Mouse (Mus musculus): ENCODE measurements around the gene Erbin. TPM values are rescaled to one million over a fixed set of nuclear protein-coding genes. Genes with fewer than 3 reads are reported as not detected.

The Erbin gene
- polyA plus RNA-seq, 1 experiment from 2014 or later: 5.4 TPM

GRCm38 (mm10) chr13:103841287-103842201 is 78.8 kb downstream of the Erbin start:
- no peaks in the 10 kb centered on the region for H3K27me3 ChIP-seq (replicated peaks; ENCODE audit: control insufficient read depth, insufficient read depth, low read length)
- peaks cover 18% of the 10 kb centered on the region for H3K36me3 ChIP-seq (ENCODE audit: control insufficient read depth, insufficient read depth, low read length)
- no peak overlapping the region for H3K27ac ChIP-seq (ENCODE audit: low read depth, low read length)
- 96% methylated on average over 5 of the region's 5 CpGs for WGBS
- no peak overlapping the region for H3K4me2 ChIP-seq (ENCODE audit: low read length)
- H3K4me3 ChIP-seq (ENCODE audit: low read length): no peak overlapping the region
- no peak for ATAC-seq
- H3K9ac ChIP-seq (ENCODE audit: low read depth, low read length): no peak overlapping the region
- H3K4me1 ChIP-seq (ENCODE audit: control insufficient read depth, insufficient read depth, low read depth, low read length): no peaks in the 10 kb centered on the region
- H3K9me3 ChIP-seq (ENCODE audit: control insufficient read depth, low read length): no peaks in the 10 kb centered on the region

GRCm38 (mm10) chr13:103838619-103839018 is 81.7 kb downstream of the Erbin start:
- Histone ChIP-seq H3K4me1 (ENCODE audit: control insufficient read depth, insufficient read depth, low read depth, low read length) (no peaks in the 10 kb centered on the region), H3K36me3 (ENCODE audit: control insufficient read depth, insufficient read depth, low read length) (peaks cover 22% of the 10 kb centered on the region), H3K9ac (ENCODE audit: low read depth, low read length) (no peak overlapping the region), H3K4me2 (ENCODE audit: low read length) (no peak overlapping the region), H3K4me3 (ENCODE audit: low read length) (no peak overlapping the region), H3K9me3 (ENCODE audit: control insufficient read depth, low read length) (no peaks in the 10 kb centered on the region), H3K27ac (ENCODE audit: low read depth, low read length) (no peak overlapping the region), H3K27me3 (replicated peaks; ENCODE audit: control insufficient read depth, insufficient read depth, low read length) (no peaks in the 10 kb centered on the region)
- ATAC-seq: no peak
- WGBS: 66% methylated on average over 2 of the region's 2 CpGs

DNA sequence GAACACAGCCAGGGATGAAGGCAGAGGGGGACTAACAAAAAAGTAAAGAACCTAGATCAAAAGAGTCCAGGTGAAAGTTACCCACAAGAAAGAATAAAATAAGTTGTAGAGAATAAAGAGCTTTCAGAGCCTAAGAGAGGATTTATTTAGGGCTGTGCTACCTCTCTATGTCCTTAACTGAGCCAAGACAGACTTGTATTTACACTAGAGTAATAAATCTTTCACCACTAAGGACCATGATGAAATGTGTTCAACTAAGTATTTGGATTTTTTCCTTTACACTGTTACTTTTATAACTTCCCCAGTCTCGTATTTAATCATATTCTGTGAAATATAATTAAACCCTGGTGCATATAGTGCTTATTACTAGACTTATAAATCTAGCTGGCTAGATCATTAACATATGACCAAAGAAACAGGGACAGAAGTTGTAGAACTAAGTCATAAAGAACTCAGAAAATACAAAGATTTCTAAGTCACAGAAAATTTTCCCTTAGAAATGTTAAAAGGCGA is 90.6 kb downstream of the Erbin start:
- H3K27ac ChIP-seq (ENCODE audit: low read depth, low read length): no peak overlapping the region
- no peaks in the 10 kb centered on the region for H3K9me3 ChIP-seq (ENCODE audit: control insufficient read depth, low read length)
- no peak overlapping the region for H3K4me3 ChIP-seq (ENCODE audit: low read length)
- 95% methylated on average over 2 of the region's 2 CpGs for WGBS
- no peak overlapping the region for H3K4me2 ChIP-seq (ENCODE audit: low read length)
- no peaks in the 10 kb centered on the region for H3K27me3 ChIP-seq (replicated peaks; ENCODE audit: control insufficient read depth, insufficient read depth, low read length)
- no peak for ATAC-seq
- peaks cover 6% of the 10 kb centered on the region for H3K36me3 ChIP-seq (ENCODE audit: control insufficient read depth, insufficient read depth, low read length)
- H3K9ac ChIP-seq (ENCODE audit: low read depth, low read length): no peak overlapping the region
- no peaks in the 10 kb centered on the region for H3K4me1 ChIP-seq (ENCODE audit: control insufficient read depth, insufficient read depth, low read depth, low read length)

DNA sequence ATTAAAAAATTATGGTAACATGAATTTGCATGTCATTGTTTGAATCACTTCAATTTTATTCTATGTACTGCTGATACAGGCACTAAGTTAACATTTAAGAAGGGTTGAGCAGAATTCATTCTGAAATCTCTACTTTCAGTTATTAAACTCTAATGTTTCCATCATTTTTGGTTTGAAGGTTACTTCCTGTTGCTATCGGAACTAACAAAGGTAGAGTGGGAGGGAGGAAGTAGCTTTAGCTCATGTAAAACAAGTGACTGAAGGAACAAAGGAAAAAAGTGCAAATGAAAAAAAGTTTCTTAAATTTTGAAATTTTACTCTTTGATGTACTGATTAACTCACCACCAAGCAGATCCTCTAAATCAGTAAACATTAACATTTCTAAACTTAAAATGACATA is 98.0 kb downstream of the Erbin start:
- no peak overlapping the region for H3K4me3 ChIP-seq (ENCODE audit: low read length)
- H3K9ac ChIP-seq (ENCODE audit: low read depth, low read length): no peak overlapping the region
- peaks cover 3% of the 10 kb centered on the region; the same call in 1 of the 2 replicates for H3K36me3 ChIP-seq (ENCODE audit: control insufficient read depth, insufficient read depth, low read length)
- H3K9me3 ChIP-seq (ENCODE audit: control insufficient read depth, low read length): no peaks in the 10 kb centered on the region
- no peak overlapping the region for H3K4me2 ChIP-seq (ENCODE audit: low read length)
- H3K27me3 ChIP-seq (replicated peaks; ENCODE audit: control insufficient read depth, insufficient read depth, low read length): no peaks in the 10 kb centered on the region
- no peaks in the 10 kb centered on the region for H3K4me1 ChIP-seq (ENCODE audit: control insufficient read depth, insufficient read depth, low read depth, low read length)
- no peak for ATAC-seq
- WGBS: 96% methylated on average over 1 of the region's 1 CpGs
- no peak overlapping the region for H3K27ac ChIP-seq (ENCODE audit: low read depth, low read length)

- ATAC-seq: no peak
- H3K27ac ChIP-seq (ENCODE audit: low read depth, low read length): no peak overlapping the region
- no peak overlapping the region for H3K9ac ChIP-seq (ENCODE audit: low read depth, low read length)
- no peaks in the 10 kb centered on the region for H3K27me3 ChIP-seq (replicated peaks; ENCODE audit: control insufficient read depth, insufficient read depth, low read length)
- H3K4me1 ChIP-seq (ENCODE audit: control insufficient read depth, insufficient read depth, low read depth, low read length): no peaks in the 10 kb centered on the region
- no peak overlapping the region for H3K4me2 ChIP-seq (ENCODE audit: low read length)
- 83% methylated on average over 5 of the region's 5 CpGs for WGBS
- no peak overlapping the region for H3K4me3 ChIP-seq (ENCODE audit: low read length)
- no peaks in the 10 kb centered on the region for H3K9me3 ChIP-seq (ENCODE audit: control insufficient read depth, low read length)
- H3K36me3 ChIP-seq (ENCODE audit: control insufficient read depth, insufficient read depth, low read length): peaks cover 3% of the 10 kb centered on the region; the same call in 1 of the 2 replicates
Observed at GRCm38 (mm10) chr13:103819377-103819776, 100.9 kb downstream of the Erbin start.

GRCm38 (mm10) chr13:103817935-103818334 is 102.4 kb downstream of the Erbin start:
- no peak for ATAC-seq
- Histone ChIP-seq H3K9ac (ENCODE audit: low read depth, low read length) (no peak overlapping the region), H3K9me3 (ENCODE audit: control insufficient read depth, low read length) (no peaks in the 10 kb centered on the region), H3K4me2 (ENCODE audit: low read length) (no peak overlapping the region), H3K27me3 (replicated peaks; ENCODE audit: control insufficient read depth, insufficient read depth, low read length) (no peaks in the 10 kb centered on the region), H3K27ac (ENCODE audit: low read depth, low read length) (no peak overlapping the region), H3K36me3 (ENCODE audit: control insufficient read depth, insufficient read depth, low read length) (peaks cover 3% of the 10 kb centered on the region; the same call in 1 of the 2 replicates), H3K4me3 (ENCODE audit: low read length) (no peak overlapping the region), H3K4me1 (ENCODE audit: control insufficient read depth, insufficient read depth, low read depth, low read length) (no peaks in the 10 kb centered on the region)
- WGBS: 91% methylated on average over 3 of the region's 3 CpGs

DNA sequence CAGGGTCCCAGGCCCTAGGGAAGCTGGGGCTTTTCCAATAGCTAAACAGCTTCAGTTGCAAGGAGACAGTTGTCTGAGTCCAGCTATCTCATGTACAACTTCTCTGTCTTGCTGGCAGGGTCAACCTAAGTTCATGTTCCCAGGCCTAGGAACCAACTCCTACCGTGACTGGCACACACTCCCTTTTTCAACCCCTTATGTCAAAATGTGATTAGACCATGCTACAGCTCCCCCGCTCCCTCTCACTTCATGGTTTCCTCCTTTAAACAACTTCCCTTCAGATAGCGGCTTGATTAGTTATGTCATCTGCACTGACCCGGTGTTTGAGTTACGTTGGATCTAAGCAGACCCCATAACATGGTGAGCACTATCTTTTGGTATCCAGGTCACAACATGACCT is 112.8 kb downstream of the Erbin start:
- Histone ChIP-seq H3K4me2 (ENCODE audit: low read length) (no peak overlapping the region), H3K9me3 (ENCODE audit: control insufficient read depth, low read length) (no peaks in the 10 kb centered on the region), H3K27me3 (replicated peaks; ENCODE audit: control insufficient read depth, insufficient read depth, low read length) (no peaks in the 10 kb centered on the region), H3K27ac (ENCODE audit: low read depth, low read length) (no peak overlapping the region), H3K9ac (ENCODE audit: low read depth, low read length) (no peak overlapping the region), H3K36me3 (ENCODE audit: control insufficient read depth, insufficient read depth, low read length) (no peaks in the 10 kb centered on the region), H3K4me1 (ENCODE audit: control insufficient read depth, insufficient read depth, low read depth, low read length) (no peaks in the 10 kb centered on the region), H3K4me3 (ENCODE audit: low read length) (no peak overlapping the region)
- no peak for ATAC-seq
- 79% methylated on average over 5 of the region's 5 CpGs for WGBS

DNA sequence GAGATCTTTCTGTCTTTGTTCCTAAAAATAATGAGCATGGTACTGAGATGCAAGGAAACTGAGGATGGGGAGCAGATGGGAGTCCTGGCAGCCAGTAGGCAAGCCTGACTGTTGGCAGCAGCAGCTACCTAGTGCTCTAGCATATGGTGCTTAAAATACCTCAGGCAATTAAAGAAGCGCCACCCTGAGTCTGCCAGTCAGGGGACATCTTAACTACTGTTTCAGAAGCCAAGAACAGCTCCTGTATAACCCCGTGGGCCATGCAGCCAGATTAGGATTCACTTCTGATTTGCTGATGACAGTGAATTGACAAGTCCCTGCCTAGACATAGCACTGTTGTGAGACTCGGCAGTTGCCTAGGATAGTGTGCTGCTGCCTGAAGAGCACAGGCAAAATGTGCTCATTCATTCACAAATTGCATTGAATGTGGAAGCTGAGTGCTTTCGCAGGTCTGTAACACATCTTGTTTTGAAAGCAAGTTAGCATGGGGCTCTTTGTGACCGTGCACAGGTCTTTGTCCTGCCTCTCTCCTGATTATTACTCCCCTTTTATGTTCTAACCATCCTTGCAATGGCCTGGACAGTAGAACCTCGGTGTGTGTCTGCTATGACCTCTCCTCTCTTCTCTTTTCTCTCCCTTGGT is 114.0 kb downstream of the Erbin start:
- H3K9me3 ChIP-seq (ENCODE audit: control insufficient read depth, low read length): no peaks in the 10 kb centered on the region
- WGBS: 17% methylated on average over 6 of the region's 6 CpGs
- peak; percentile 91 for ATAC-seq
- no peak overlapping the region for H3K9ac ChIP-seq (ENCODE audit: low read depth, low read length)
- H3K4me3 ChIP-seq (ENCODE audit: low read length): no peak overlapping the region
- H3K36me3 ChIP-seq (ENCODE audit: control insufficient read depth, insufficient read depth, low read length): no peaks in the 10 kb centered on the region
- no peak overlapping the region for H3K4me2 ChIP-seq (ENCODE audit: low read length)
- 0 out of 2 replicates have a peak overlapping the region, but pooled peaks have one; percentile 9 for H3K27ac ChIP-seq (ENCODE audit: low read depth, low read length)
- H3K27me3 ChIP-seq (replicated peaks; ENCODE audit: control insufficient read depth, insufficient read depth, low read length): no peaks in the 10 kb centered on the region
- no peaks in the 10 kb centered on the region for H3K4me1 ChIP-seq (ENCODE audit: control insufficient read depth, insufficient read depth, low read depth, low read length)

- Histone ChIP-seq H3K36me3 (ENCODE audit: control insufficient read depth, insufficient read depth, low read length) (no peaks in the 10 kb centered on the region), H3K27me3 (replicated peaks; ENCODE audit: control insufficient read depth, insufficient read depth, low read length) (no peaks in the 10 kb centered on the region), H3K4me3 (ENCODE audit: low read length) (no peak overlapping the region), H3K9ac (ENCODE audit: low read depth, low read length) (no peak overlapping the region), H3K4me1 (ENCODE audit: control insufficient read depth, insufficient read depth, low read depth, low read length) (no peaks in the 10 kb centered on the region), H3K9me3 (ENCODE audit: control insufficient read depth, low read length) (no peaks in the 10 kb centered on the region), H3K27ac (ENCODE audit: low read depth, low read length) (no peak overlapping the region), H3K4me2 (ENCODE audit: low read length) (no peak overlapping the region)
- WGBS: 73% methylated on average over 5 of the region's 5 CpGs
- no peak for ATAC-seq
Observed at GRCm38 (mm10) chr13:103803721-103804120, 116.6 kb downstream of the Erbin start.

All from hindbrain, embryonic 16.5 days (tissue).